Mouse (Mus musculus): ENCODE measurements at regions not wholly inside any gene's neighbourhood (a gene's known extent, or its start where the extent isn't known, plus 50 kb on each side); places are given as distances from the start of the nearest gene placed in this dataset.
A peak's percentile ranks its signal among the peaks of the same experiment; 100 is the strongest.

GRCm38 (mm10) chr11:17461701-17462100 lies 204.3 kb downstream of the C1d start:
- no peak for DNase-seq (ENCODE audit: low spot score in 2 of 2)

DNA sequence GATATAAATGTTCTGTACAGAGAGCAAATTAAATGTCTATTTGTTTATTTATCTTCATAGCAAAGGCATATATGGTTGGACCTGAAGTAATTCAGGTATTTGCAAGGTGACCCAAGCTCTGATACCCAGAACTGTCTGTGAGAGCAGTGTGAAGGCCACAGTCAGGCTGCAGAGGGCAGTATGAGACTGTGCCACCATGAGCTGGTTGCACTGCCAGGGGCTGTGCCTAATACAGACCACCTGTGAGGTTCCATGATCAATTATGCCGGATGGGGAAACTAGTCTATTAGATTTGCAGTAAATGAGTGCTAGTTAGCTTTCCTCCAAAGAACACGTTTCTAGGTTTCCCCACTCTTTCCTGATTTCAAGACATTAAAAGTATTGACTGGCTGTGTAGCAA lies 207.5 kb downstream of the C1d start:
- DNase-seq (ENCODE audit: low spot score in 2 of 2) = no peak

- DNase-seq (ENCODE audit: low spot score in 2 of 2) = no peak
Measured at GRCm38 (mm10) chr11:17468431-17469165, 211.2 kb downstream of the C1d start.

DNA sequence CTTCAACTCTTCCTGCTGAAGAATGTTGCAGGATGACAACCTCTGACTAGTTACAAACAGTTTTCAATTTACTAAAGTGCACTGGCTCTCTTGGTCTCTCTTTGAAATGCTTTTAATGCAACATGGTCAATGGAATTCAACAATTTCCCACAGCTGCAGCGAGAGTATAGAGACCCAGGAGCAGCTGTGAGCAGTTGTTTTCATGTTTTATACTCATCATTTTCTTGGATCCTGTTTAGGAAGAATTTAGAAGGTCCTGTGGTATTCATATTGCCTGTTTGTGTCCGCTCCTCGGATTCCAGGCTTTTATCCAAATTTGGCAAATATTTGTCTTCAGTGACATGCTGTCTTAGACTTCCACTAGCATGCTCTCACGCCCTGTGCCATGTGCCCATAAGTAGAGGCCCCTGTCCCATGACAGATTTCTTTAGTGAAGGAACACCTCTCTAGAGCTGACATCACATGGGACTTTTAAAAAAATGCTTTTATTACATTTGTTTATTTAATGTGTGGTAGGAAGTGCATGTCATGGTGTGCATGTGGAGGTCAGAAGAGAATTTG lies 224.1 kb downstream of the C1d start:
- no peak for DNase-seq (ENCODE audit: low spot score in 2 of 2)

GRCm38 (mm10) chr11:17483849-17484441 lies 226.6 kb downstream of the C1d start:
- no peak for DNase-seq (ENCODE audit: low spot score in 2 of 2)

DNA sequence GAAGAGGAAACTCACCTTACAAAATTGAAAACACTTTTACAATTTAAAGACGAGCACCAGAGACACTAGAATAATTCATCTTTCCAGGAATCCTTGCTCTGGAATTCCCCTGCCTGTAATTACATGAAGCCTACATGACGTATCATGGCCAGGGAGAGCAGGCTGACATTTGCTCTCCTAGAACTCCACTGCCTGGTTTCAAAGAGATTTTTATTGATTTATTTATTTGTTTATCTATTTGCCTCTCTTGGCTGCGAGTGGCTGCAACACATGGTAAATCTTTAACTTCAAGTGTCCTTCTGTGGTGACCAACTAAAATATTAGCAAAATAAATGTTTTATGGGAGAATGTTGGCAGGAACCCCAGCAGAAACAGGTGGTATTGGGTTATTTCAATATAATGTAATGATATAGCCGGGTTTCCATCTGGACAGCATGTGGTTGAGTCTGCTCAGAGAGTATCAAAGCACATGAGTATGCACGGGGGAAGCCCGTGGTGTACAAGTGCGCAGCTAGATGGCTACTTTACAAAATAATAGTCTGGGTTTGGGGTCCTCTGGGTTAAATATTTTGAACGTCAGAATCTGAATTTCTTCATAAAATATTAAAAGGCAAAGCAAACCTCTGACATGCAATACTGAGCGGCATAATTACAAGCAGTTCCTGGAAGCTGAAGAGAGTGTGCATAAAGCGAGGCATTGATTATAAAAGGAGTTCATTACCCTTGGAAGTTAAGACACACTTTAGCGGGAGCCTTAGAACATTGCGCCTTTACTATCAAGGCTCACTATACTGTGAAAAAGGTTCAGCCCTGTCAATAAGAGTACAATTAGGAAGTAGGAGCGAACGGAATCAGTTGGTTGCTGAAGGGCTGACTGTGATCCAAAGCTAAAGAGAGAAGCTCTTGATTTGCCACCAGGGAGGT lies 244.0 kb downstream of the C1d start:
- DNase-seq (ENCODE audit: low spot score in 2 of 2) = no peak

DNA sequence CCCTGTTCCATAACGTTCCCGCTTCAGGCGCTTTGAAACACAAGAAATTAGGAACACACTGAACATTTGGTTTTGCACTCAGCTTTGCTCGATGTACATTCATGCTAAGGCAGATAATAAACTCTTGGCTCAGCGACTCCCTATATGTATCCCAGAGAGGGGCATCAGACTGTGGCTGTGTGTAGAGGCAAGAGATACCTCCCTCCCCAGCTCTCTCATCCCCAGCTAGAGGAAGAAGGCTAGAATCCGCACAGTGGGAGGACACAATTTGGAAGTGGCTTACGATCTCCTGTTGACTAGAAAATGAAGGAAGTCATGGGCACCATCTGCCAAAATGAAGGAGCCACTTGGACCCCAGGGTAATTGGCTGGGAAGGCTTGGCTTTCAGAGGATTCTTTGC lies 244.7 kb downstream of the C1d start:
- DNase-seq (ENCODE audit: low spot score in 2 of 2) = no peak

GRCm38 (mm10) chr11:17522220-17522919 lies 265.0 kb downstream of the C1d start:
- no peak for DNase-seq (ENCODE audit: low spot score in 2 of 2)

GRCm38 (mm10) chr11:17523329-17523728 lies 265.9 kb downstream of the C1d start:
- no peak for DNase-seq (ENCODE audit: low spot score in 2 of 2)

DNA sequence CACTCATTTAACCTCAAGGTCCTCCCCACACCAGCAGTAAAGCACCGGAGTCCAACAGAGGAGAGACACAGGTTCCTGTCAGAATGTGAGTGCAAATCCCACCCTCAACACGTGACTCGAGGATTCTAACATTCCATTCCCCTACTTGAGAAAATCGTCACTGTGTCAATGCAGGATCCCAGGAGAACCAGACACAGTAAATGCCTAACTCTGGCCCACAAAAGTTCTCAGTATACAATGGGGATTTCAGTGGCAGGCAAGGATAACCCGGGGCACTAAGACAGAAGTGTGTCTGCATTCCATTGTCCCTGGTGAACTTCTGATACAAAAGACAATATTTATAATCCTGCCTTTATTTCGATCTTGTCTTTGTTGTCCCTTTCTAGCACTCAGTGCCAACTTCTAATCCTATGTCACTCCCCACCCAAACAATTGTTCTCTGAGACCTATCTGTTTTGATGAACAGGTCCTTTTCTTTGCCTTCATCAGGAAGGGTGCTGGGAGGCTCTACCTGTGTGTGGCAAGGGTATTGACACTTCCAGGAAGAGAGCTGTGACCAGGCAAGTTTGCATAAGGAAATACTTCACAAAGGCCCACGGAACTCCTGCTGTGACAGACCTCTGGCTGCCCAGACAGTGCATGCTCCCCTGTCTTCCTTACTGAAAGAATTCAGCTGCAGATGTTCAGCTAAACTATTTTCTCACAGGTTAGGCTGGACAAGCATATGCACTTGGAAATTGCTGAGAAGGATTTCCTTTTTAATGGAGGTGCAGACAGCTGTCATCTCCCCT lies 267.8 kb downstream of the C1d start:
- no peak for DNase-seq (ENCODE audit: low spot score in 2 of 2)

- no peak for DNase-seq (ENCODE audit: low spot score in 2 of 2)
Measured at GRCm38 (mm10) chr11:17526476-17526875, 269.1 kb downstream of the C1d start.

GRCm38 (mm10) chr11:17528609-17529008 lies 271.2 kb downstream of the C1d start:
- DNase-seq (ENCODE audit: low spot score in 2 of 2) = no peak

DNA sequence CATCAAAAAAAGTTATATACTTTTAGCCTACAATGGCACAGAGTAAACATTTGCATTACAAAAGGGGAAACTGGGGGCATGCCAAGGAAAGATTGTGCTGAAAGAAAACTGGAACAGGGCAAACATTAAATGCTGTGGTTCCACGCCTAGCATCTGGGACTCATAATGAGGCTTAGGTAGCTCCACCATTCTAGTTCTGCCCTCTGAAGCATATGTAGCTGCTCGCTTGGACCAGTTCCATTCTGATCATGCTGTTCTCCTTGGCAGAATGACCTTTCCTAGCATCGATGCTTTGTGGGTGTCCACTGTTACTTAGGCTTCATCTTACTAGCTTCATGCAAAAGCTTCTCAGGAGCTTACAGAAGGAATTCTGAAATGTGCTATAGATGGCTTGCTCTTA lies 276.3 kb downstream of the C1d start:
- DNase-seq (ENCODE audit: low spot score in 2 of 2) = no peak

DNA sequence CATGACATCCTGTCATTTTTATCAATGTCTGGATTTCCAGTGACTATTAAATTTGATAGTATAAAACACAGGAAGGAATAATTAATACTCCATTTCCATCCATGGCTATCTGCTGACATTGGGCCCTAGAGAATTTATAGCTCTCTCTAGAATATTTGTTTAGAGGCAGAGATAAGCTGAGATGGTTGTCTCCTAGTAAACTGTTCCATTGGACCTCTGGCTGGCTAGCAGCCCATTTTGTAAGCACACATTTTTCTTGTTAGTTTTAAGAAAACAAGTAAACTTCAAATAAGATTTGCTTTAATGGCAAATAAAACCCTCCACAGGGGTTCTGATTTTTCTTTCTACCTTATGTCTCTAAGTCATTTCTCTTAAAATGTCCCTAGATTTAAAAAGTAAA lies 288.9 kb downstream of the C1d start:
- no peak for DNase-seq (ENCODE audit: low spot score in 2 of 2)

- no peak for DNase-seq (ENCODE audit: low spot score in 2 of 2)
Measured at GRCm38 (mm10) chr11:17549148-17549547, 291.8 kb downstream of the C1d start.

DNA sequence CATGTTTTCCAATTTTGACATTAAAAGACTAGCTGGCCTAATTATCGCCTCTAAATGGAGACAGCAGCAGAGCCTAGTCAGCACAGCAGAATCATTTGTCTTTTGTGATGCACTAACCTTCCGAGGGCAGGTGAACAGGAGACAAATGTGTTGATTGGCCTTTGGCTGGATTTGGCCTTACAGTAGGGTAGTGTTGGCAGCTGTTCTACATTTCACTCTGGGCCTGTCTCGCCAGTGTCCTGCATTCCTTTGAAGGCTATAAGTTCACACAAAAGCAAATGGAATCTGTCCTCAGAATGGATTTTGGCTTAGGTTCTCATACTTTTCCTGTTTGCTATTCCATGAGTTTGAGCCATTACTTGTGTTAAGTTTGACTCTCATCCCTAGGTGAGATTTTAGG lies 297.9 kb downstream of the C1d start:
- no peak for DNase-seq (ENCODE audit: low spot score in 2 of 2)

- no peak for DNase-seq (ENCODE audit: low spot score in 2 of 2)
Measured at GRCm38 (mm10) chr11:17591780-17592487, 334.6 kb downstream of the C1d start.

GRCm38 (mm10) chr11:17603726-17604493 lies 346.5 kb downstream of the C1d start:
- peak; percentile 24 to 60 for DNase-seq (ENCODE audit: low spot score in 2 of 2)

GRCm38 (mm10) chr11:17620462-17621248 lies 333.0 kb downstream of the Etaa1 start:
- no peak for DNase-seq (ENCODE audit: low spot score in 2 of 2)

All from urinary bladder, postnatal 4 days (tissue).